Mouse (Mus musculus) ES-CJ7 (cell line): ENCODE data around the gene Enoph1.

Experiments used
- DNase-seq: peaks from one replicate; pipeline ENCODE4 v3.0.0; 2011; ENCODE audit warnings: low read depth, low spot score

The Enoph1 gene

DNA sequence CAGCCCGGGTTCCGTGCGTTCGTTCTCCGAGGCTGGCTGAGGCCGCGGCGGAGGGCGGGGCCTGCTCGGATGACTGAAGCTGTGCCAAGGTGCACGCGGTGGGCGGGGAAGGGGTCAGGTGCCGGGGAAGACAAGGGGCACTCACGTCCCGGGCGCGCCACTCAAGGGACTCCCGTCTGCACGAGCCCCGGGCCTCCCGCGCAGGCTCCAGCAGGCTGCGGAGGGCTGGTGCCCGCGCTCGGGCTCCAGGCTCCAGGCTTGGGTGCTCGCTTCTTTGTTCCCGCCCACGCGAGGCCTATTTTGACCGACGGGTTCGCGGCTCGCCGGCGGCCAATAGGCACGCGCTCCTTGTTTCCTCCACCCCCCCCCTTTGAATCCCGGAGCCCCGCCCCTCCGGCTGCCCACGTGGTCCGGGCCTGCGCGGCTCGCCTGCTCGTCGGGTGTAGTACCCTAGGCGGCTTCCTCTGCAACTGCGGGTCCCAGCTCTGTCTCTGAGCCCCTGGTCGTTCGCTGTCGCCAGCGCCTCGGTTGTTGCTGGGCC is at the start of gene Enoph1, which contains the start of gene Hnrnpdl:
Enoph1 (plus strand) TSS at position 384 of the 541 bp plus-strand sequence.
Hnrnpdl (minus strand) TSS at position 63 of the 541 bp plus-strand sequence.
- DNase-seq, result peak; percentile 91

DNA sequence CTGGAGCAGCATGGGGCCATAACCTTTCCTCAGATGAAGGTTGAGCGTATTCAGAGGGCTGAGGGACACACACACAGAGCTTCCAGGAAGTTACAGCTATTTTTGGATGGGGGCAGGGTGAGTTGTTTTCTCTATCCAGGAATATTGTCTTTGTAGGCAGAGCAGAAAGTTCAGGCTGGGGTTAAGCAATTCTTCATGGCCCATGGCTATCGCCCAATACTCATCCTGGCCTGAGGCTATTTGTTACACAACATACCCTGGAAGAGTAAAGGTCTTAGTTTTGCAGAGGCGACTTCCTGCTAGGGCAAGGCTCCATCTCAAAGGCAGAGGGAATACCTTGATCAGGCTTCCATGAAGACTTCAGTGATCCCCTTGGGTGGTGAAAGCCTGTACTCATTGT is 45.6 kb upstream of the Enoph1 start:
- DNase-seq, result no peak

DNA sequence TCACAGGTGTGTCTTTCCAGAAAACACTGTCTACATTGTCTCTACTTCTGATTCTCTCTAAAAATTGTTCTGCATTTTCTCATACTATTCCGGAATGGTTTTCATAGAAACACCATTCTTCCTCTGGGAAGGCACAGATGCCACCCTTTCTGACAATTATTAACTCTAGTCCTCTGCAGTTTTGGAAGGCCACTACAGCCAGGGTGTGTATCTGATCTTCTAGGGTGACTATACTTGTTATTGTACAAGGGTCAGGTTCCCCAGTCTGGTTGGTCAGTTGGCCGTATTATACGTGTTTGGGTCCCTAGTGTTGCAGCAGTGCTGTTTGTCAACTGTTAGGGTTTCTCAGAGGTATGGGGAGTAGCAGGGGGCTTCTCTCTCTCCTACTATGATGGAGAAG is 45.1 kb upstream of the Enoph1 start:
- DNase-seq, result no peak

DNA sequence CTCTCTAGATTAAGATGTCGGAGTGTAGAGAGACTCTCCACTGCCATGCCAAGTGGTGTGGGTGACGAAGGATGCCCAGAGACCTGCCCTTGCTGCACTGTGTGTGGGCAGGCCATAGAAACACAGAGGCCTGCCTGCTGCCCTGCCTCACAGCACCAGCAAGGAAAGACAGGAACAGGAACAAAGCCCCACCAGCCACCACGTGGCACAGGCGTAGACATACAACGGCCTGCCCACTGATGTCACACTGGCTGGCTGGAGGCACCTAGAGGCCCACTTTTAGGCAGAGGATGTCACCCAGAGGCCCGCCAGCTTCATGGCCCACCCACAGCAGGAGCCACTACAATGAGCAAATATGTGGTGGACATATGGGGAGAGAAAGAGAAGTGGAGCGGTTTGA is 39.7 kb upstream of the Enoph1 start:
- DNase-seq, result no peak

DNA sequence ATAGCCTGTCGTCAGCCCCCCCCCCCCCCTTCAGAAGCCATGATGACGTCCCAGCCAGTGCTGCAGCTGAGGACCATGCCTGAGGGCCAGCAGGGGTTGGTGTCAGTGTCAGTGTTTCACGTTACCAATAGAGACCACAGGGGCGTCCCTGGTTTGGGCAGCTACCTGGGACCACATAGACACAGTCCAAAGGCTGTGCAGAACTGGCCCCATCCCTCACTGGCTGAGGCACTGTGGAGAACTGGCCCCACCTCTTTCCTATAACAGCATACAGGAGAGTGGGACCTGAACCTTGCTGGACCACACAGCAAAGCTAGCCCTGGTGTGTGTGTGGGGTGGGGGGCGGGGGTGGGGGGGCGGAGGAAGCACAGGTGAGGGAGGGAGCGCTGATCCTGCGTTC is 39.3 kb upstream of the Enoph1 start:
- no peak for DNase-seq

DNA sequence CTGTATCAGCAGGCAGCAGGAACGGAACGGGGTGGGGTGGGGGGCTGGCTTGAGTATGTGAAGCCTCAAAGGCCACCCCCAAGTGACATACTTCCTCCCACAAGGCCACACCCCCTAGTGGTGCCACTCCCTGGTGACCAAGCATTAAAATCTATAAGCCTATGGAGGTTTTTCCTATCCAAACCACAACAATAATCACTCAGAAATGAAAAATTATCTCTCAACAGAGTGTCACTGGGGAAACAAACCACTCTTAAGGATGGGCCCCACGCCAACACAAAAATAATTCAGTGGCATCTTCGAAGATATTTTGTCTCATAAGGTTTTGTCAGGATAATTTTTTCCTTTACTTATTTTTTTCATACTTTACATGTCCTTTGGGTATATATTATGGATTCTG is 35.9 kb upstream of the Enoph1 start:
- no peak for DNase-seq

DNA sequence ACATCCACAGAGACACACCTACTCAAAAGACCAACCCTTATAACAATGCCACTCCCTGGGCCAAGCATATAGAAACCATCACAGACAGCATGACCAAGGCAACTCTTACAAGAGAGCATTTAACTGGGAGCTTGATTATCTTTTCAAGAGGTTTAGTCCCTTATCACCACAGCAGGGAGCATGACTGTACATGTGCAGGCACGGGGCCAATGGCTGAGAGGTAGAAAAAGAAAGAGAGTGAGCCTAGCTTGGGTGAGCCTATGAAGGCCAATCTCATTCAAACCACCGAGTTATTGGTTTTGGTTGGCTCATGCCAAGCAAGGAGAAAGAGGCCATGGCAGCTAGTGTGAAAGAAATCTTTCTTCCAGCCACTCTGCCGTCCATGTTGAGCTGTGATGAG is 34.4 kb upstream of the Enoph1 start:
- no peak for DNase-seq

DNA sequence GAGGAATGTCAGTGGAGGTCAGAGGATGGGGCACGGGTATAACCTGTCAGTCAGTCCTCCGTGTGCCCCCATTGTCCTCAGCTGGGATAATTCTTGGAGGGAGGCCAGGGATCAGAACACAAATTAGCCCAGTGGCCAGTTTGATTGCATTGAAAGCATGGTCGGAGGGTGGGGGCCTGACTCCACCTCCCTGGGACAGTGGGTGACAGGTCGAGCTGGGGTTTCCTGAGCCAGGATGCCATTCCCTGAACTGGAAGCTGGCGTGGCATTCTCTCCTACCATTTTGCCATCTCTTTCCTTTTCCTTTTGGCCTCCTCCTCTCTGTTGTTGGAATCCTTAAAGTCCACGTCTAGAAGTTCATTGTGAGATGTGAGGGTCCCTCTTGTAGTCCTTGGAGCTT is 33.9 kb upstream of the Enoph1 start:
- no peak for DNase-seq

DNA sequence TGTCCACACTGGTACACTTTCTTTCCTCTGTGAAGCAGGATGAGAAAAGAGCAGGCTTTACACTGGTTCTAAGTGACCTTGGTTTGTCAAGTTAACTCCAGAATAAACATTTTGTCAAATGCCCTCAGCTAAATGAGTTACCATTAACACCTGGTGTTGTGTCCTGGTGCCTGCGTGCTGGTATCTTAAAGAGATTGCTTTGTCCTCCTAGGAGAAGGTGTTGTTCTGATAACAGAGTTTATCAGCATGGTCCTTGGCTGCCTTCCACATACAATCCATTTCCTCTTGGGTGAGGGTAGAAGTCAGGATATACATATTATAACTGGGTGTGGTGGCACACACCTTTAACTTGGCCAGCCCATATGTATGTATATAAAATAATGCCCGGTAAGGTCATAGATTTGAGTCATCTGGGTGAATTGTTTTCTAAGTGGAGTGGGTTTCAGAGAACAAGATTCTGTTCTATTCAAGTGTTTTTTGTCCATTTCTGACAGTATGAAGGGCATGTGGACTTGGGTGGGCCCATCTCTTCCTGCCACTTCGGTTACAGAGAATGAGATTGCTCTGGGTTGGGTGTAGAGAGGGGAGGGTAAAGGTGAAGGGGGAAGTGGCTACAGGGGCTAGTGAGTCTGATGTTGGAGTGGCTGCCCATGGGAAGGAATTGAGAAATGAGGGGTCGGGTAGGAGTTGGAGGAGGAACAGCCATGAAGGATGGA is 33.3 kb upstream of the Enoph1 start:
- no peak for DNase-seq

DNA sequence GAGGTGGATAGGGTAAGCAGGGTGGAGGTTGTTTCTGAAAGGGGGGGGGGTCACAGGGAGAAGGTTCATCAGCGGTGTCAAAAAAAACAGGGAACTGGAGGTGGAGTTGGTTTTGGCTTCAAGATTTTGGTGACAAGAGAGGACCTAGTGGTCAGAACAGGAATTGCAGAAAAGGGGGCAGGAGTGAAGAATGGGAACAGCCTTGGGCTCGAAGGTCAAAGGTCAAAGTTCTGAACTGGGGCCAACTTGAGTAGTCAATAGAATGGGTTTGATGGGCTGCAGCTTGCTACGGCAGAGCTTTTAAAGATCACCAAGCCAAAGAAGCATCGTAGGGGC is 32.8 kb upstream of the Enoph1 start:
- peak; percentile 85 for DNase-seq

DNA sequence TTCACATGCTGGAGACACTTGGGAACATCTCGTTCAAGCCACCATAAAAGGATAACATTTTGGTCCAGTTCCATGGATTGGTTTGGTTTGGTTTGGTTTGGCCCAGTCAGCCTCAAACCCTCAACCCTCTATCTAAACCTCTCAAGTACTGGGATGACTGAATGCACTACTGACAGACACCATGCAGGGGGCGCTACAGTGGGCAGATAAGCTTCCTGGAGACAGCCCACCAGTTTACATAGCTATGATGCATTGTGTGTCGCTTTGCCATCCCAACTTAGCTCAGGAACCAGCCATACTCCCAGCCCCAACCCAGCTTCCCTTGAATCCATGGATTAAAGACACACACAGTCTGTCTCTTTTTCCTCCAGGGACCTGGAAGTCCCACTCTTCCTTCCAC is 31.3 kb upstream of the Enoph1 start:
- peak; percentile 50 for DNase-seq

DNA sequence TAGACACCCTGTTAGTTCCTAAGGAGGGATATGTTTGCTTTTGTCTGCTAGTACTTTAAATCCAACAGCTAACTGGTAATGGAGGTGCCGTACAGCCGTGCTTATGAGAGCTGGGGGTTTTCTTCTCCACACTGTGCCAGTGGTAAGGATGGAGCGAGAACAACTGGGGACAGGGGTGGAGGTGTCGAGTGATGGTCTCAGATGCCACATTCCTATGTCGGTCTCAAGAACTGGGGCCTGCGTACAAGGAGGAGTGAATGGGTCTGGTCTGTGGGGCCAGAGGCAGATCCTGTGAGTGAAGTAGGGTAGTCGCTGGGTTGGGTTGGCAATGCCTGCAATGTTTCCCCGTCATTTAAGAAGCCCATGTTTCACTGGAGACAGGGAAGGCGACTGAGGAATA is 27.2 kb upstream of the Enoph1 start:
- DNase-seq, result no peak

DNA sequence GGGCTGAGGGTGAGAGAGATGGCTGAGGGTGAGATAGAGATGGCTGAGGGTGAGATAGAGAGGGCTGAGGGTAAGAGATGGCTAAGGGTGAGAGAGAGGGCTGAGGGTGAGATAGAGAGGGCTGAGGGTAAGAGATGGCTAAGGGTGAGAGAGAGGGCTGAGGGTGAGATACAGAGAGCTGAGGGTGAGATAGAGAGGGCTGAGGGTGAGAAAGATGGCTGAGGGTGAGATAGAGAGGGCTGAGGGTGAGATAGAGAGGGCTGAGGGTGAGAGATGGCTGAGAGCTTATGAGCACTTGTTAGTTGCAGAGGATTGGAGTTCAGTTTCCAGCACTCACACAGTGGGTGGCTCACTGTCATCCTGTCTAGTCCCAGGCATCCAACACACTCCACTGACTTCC is 19.7 kb upstream of the Enoph1 start:
- no peak for DNase-seq

DNA sequence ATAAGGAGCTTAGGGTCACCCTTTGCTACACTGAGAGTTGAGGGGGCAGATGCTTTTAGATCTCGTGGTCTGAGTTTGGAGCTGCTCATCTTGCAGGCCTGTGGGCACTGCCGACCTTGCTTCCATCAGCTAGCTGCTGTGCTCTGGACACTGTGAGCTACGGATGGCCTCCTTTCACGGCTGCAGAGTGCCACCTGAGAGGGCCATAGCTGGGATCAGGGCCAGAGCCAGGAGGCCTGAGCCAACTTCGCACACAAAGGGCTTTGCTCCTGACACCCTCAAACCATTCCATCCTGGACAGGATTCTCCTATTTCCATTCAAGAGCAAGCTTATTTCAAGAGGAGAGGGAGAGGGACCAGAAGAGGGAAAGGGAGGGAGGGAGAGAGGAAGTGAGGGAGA is 15.4 kb upstream of the Enoph1 start:
- DNase-seq, result no peak

DNA sequence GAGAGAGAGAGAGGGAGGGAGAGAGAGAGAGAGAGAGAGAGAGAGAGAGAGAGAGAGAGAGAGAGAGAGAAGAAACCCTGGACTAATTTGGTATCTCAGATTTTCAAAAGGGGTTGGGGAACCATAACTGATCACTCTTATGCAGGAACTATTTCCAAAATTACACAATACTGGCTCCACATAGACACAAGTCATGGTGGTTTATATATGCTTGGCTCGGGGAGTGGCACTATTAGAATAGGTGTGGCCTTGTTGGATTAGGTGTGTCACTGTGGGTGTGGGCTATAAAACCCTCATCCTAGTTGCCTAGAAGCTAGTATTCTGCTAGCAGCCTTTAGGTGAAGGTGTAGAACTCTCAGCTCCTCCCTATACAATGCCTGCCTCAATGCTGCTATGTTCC is 14.9 kb upstream of the Enoph1 start:
- no peak for DNase-seq

DNA sequence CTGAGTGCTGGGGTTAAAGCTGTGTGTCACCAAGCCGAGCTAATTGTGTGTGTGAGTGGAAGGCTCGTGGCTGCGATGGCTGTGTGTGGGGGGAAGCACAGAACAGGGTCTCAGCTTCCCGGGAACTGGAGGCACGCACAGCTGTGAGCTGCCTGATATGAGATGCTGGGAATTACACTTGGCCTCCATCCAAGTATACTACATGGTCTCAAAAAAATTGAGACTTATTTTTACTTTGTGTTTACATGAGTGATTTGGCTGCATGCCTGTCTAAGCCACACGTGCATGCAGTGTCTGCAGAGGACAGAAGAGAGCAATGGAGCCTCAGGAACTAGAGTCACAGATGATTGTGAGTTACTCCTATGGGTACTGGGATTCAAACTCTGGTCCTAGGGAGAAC is 9.7 kb upstream of the Enoph1 start:
- no peak for DNase-seq

DNA sequence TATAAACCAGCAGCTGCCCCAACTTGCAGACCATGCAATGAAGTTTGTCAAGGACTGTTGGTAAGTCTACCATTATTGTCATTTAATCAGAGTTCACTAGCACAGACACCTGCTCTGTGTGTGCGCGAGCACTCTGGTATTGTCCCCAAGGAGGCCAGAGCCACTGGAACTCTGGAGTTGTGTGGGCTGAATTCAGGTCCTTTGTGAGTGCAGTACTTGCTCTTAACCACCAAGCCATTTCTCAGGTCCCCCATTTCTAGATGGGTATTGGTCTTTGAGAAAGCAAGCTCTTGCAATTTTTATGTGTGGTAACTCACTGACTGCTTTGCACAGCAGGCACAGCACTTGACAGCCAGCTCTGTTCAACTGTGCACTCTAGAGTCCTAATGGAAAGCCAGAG is 7.7 kb upstream of the Enoph1 start:
- peak; percentile 52 for DNase-seq

DNA sequence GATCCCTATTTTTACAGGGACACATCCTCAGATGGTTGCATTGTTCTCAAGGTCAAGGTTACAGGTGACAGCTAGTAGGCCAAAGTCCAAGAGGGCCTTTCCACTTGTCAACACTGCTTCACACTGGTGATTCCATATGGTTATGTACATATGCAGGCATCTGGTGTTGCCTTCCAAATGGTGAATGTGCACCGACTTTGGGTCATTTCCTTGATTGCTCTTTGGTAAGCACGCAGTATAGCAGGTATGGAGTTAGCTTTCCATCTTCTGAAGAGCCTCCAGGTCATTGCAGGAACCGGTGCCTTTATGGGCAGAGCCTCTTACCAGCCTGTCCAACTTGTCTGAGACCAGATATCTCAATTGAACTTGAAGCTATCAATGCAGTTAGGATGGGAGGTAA is 7.1 kb upstream of the Enoph1 start:
- DNase-seq, result peak; percentile 33

DNA sequence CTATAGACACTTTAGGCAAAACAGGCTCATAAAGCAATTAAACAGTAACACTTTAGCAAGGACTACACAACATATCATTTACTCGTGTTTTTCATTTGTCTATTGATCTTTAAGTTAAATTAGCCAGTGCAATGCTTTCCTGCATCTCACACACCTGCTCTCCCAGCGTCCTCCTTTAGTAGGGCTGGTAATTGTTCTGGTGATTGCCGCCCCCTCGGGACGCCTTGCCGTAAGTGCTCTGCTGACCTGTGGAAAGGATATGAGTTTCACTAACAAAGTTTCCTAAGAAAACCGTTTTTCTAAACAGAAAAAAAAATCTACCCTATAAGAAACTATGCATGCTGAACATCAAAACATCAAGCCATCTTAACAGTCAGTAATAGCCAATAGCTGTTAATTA is 3.8 kb upstream of the Enoph1 start:
- peak; percentile 46 for DNase-seq

DNA sequence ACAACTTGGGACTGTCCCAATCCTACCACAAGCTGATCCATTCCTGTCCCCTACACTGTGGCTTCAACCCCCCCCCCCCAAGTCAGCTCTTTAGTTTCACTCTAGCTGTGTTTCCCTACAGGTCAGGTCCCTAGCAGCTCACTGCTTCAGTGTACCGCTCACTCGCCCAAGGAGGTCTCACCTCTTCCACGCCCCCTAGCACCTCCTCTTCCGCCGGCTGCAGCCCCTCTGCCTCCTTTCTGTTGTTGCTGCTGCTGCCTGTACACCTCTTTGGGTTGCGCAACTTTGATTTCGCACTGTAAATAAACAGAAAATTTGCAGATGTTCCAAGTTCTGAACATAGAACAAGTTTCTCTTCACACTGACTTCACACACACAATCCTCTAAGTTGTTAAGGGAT is 3.1 kb upstream of the Enoph1 start:
- peak; percentile 73 for DNase-seq

DNA sequence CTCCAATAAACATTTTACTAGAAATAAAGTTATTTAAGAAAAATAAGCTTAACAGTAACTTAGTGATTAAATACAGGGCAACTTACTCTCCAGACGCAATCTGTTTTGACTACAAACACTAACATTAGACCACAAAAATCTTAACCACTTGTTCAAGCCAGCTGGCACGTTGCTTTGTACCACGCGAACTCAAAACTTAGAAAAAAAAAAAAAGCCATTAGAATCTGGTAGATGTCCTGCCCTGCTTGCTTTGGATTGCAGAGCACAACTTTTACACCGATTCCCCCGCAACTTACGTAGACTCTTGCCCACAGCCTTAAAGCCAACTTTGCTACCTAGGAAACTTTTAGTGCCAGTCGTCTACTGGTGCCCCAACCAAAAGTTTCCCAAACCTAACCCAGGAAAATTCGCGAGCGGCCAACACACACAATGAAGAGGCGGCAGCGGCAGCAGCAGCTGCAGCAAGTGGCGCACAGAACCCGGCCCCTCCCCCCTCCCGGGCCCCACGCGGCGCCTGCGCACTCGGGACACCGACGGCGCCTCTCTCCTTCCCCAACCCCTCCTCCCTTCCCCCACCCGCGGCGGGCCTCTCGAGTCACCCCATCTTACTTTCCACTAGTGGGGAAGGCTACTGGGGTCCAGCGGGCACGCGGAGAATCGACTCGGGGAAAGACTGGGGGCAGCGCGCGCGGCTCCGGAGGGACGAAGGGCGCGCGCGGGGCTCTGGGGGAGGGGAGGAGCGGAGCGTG is 1.6 kb upstream of the Enoph1 start:
- peak; percentile 77 for DNase-seq

DNA sequence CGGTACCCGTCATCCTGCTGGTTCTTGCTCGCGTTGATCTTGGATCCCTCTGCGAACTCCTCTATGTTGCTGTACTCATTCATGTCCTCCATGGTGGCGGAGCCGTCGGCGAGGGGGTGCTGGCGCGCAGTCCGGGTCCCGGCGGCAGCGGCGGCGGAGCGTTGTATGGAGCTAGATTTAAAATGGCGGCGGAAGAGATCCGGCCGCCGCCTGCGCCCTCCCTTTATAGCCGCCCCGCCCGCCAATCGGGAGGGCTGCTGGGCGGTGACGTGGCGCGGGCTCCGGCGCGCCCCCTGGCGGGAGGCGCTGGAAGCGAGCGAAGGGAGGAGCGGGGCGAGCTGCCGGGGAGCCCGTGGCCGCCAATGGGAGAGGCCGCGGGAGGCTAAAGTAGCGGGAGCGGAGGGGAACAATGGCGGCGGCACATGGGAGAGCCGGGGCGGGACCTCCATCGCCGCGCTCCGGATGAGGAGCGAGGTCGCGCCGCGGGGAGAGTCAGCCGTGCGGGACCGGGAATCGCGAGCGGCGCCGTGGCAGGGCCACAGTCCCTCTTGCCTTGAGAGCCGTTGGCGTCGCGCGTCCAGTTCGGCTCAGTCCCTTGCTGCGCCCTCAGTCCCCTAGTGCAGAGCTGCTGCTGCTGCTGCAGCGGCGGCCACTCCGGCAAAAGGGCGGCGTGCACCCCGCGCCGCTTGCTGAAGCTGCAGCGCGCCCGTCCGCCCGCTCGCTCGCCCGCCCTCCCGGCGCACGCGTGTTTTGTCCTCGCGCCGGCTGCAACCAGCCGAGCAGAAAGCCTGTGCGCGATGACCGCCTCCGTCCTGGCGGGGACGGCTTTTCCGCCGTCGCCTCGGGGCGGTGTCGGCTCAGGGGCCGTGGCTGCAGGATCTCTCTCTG is 827 bp upstream of the Enoph1 start:
- peak; percentile 88 for DNase-seq
